Mouse (Mus musculus) ovary, adult 2 months (tissue): ENCODE results near the gene Tmem161a. TPM values are rescaled to one million over a fixed set of nuclear protein-coding genes. Genes with fewer than 3 reads are reported as not detected.

ENCODE experiments used
- polyA plus RNA-seq: library from polyadenylated mRNA; depleted of rRNA; stranded (reverse); fragments of >200 nt; gene quantifications from 2 replicates; pipeline ENCODE4 v1.2.3, GENCODE M21; 2012; rRNA removed

The Tmem161a gene
- 191 and 215 TPM in 2 replicates for polyA plus RNA-seq

GRCm38 (mm10) chr8:70172043-70172681 is at the start of gene Tmem161a:
Gene Tmem161a, plus strand, starts transcription at chr8:70172356.

DNA sequence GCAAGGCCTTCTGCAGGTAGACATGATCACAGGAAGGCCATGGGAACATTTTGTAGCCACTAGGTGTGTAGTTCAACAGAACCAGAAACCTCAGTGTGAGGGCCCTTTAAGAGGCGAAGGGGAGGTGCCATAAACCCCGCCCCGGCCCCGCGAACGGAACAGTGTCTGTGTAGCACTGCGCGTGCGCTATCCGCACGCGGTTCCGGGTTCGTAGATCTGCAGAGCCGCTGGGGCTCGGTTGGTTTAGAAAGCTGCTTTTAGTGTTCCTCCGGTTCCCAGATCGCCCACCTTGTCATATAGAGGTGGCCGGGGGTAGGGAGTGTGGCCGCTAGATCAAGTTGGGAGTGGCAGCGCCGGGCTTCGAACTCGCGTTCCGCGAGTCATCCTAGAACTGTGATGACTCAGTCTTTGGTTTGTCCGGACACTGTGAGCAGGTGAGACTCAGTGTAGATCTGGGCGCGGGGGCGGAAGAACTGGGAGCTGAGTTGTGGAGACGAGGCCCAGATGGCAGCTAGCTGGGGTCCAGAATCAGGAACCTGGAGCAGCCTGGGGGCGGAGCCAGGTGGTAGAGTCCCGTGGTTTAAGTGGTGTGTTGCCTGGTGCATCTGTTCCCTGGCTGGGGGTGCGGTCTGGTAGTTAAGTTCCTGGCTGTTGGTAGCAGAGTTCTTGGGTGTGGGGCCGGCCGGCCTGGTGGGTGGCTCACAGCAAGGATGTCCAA is 40.8 kb upstream of the Tmem161a start, which contains the start of gene Nr2c2ap:
TSS of gene Nr2c2ap (plus strand) at position 168 of the 718 bp plus-strand sequence.

DNA sequence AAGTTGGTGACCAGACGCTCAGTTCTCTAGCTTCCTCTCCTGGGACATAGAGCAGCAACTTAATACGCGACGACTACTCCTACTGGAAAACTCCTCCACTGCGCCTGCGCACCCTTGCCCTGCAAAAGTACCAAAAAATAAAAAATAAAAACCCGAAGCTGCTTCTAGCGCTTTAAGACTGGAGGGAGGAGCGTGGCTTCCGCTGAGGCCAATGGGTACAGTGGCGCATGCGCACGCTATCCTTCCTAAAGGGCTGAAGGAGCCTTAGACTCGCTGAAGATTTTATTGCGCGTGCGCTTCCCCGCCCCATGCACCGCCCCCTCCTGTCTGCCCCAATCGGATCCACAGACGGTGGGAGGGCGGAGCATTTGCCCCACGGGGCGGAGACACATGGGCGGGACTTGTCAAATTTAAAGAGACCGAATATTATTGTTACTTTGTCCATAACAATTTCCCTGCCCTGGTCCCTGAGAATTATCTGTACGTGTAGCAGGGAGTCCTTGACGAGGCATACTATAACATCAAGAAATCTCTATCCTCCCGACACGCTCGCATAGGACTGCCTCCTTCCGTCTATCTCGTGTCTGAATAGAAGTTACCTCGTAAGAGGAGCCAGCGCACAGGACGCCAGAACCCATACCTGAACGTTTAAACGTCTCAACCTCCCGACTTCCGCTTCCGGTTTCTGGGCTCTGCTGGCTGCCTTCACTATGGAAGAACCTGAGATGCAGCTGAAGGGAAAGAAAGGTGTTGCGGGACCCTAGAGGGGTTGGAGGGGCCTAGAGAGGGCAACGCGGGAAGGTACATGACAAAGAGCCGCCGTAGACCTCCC is 32.9 kb upstream of the Tmem161a start, which contains the start of the genes Rfxank, Borcs8 and Mef2b:
TSS of gene Rfxank (minus strand) at position 129 of the 832 bp plus-strand sequence.
TSS of gene Borcs8 (plus strand) at position 474 of the 832 bp plus-strand sequence.
TSS of gene Mef2b (plus strand) at position 686 of the 832 bp plus-strand sequence.

DNA sequence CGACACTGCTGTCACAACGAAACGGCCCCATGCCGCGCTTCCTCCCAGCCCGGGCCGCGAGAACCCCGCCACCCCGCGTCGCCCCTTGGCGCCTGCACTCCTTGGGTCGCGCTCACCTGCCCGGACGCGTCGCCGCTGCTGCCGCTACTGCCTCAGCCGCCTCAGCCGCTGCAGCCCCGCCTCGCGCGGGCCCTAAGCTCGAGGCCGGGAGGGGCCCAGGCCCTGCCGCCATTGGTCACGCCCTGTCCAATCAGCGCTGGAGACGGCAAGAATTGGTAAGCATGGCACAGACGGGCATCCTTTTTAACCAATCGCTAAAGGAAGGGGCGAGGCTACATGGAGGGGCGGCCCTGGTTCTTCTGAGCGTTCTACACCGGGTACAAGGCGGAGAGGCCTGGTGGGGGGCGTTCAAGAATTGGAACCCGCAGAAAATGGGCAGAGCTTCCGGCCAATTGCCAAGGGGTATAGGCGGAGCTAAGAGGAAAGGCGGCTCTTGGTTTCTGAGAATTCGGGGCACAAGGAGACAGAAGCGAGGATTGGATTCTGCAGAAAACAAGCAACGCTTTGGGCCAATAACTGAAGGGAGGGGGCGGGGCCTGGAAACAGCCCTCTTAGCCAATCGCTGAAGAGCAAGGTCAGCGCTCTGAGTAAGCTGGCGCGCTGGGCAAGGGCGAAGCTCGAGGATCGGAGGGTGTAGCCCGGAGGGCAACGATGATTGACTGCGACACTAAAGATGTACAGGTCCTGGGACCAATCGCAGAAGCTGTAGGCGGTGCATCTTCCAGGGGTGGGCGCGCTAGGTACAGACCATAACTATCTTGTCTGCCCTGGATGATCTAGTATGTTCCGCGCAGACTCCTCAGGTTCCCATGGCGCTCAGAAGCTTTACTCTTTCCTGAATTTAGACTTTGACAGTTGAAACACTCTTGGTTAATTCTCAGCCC is 40.2 kb downstream of the Tmem161a start, which contains the start of gene Slc25a42:
TSS of gene Slc25a42 (minus strand) at position 194 of the 944 bp plus-strand sequence.

Other genes with a start within 250 kb of the Tmem161a start
- gene Gatad2a, start 176.0 kb upstream of the Tmem161a start, polyA plus RNA-seq: 79.6 and 96.8 TPM in 2 replicates
- 155 and 161 TPM in 2 replicates for gene Mau2, start 129.6 kb upstream of the Tmem161a start, polyA plus RNA-seq
- 9.9 and 11.8 TPM in 2 replicates for gene Sugp1, start 129.5 kb upstream of the Tmem161a start, polyA plus RNA-seq
- 5.8 and 7.3 TPM in 2 replicates for gene Tm6sf2, start 99.4 kb upstream of the Tmem161a start, polyA plus RNA-seq
- gene Hapln4, start 88.9 kb upstream of the Tmem161a start, polyA plus RNA-seq: 0.15 and 0.20 TPM in 2 replicates
- gene Ncan, start 51.5 kb upstream of the Tmem161a start, polyA plus RNA-seq: 0.06 and 0.09 TPM in 2 replicates
- gene Nr2c2ap, start 41.0 kb upstream of the Tmem161a start, polyA plus RNA-seq: 11.8 and 14.6 TPM in 2 replicates
- gene Rfxank, start 33.2 kb upstream of the Tmem161a start, polyA plus RNA-seq: 29.3 and 37.2 TPM in 2 replicates
- 116 and 135 TPM in 2 replicates for gene Borcs8, start 32.9 kb upstream of the Tmem161a start, polyA plus RNA-seq
- gene Mef2b, start 32.6 kb upstream of the Tmem161a start, polyA plus RNA-seq: 1.7 and 4.5 TPM in 2 replicates
- 68.7 and 96.4 TPM in 2 replicates for gene Slc25a42, start 39.9 kb downstream of the Tmem161a start, polyA plus RNA-seq
- 52.7 and 59.3 TPM in 2 replicates for gene Sugp2, start 61.9 kb downstream of the Tmem161a start, polyA plus RNA-seq
- 33.3 and 36.1 TPM in 2 replicates for gene Armc6, start 62.1 kb downstream of the Tmem161a start, polyA plus RNA-seq
- 150 and 156 TPM in 2 replicates for gene Homer3, start 110.5 kb downstream of the Tmem161a start, polyA plus RNA-seq
- 66.3 and 70.5 TPM in 2 replicates for gene Ddx49, start 130.1 kb downstream of the Tmem161a start, polyA plus RNA-seq
- gene Cope, start 130.2 kb downstream of the Tmem161a start, polyA plus RNA-seq: 699 and 783 TPM in 2 replicates
- gene Cers1, start 143.4 kb downstream of the Tmem161a start, polyA plus RNA-seq: 12.7 and 13.9 TPM in 2 replicates
- gene Gdf1, start 157.5 kb downstream of the Tmem161a start, polyA plus RNA-seq: 10.9 and 13.0 TPM in 2 replicates
- 47.4 and 47.9 TPM in 2 replicates for gene Upf1, start 180.9 kb downstream of the Tmem161a start, polyA plus RNA-seq
- gene Comp, start 201.2 kb downstream of the Tmem161a start, polyA plus RNA-seq: 2.6 and 8.5 TPM in 2 replicates